Mouse (Mus musculus) embryonic facial prominence, embryonic 13.5 days (tissue): ENCODE measurements around the gene Srrm4. TPM values are rescaled to one million over a fixed set of nuclear protein-coding genes. Genes with fewer than 3 reads are reported as not detected.

Source experiments
- ATAC-seq: fragments of 200-750 bp; cut with Nextera tagmentation; 2 replicates; pipeline ENCODE4 v1.8.0; 2017; ENCODE audit warnings: low read depth; ENCODE audit not compliant: insufficient number of reproducible peaks, insufficient read depth, low FRiP score, low TSS enrichment
- H3K27ac ChIP-seq: fragments of 300-500 bp; sonication (generic); 2 replicates; pipeline ENCODE4 v1.5.1; 2015; ENCODE audit warnings: moderate library complexity, mild to moderate bottlenecking, inconsistent platforms
- H3K27me3 ChIP-seq: fragments of 300-500 bp; sonication (generic); 2 replicates; pipeline ENCODE4 v1.6.1; 2015; ENCODE audit warnings: mild to moderate bottlenecking, inconsistent platforms
- H3K36me3 ChIP-seq: fragments of 300-500 bp; sonication (generic); 2 replicates; pipeline ENCODE4 v1.6.1; 2015; ENCODE audit warnings: mild to moderate bottlenecking, inconsistent platforms
- H3K4me1 ChIP-seq: fragments of 300-500 bp; sonication (generic); 2 replicates; pipeline ENCODE4 v1.6.1; 2015; ENCODE audit warnings: inconsistent platforms
- H3K4me2 ChIP-seq: fragments of 300-500 bp; sonication (generic); 2 replicates; pipeline ENCODE4 v1.6.1; 2015; ENCODE audit warnings: moderate library complexity, mild to moderate bottlenecking, inconsistent platforms
- H3K4me3 ChIP-seq: fragments of 300-500 bp; sonication (generic); 2 replicates; pipeline ENCODE4 v1.5.1; 2015; ENCODE audit warnings: mild to moderate bottlenecking, inconsistent platforms
- H3K9ac ChIP-seq: fragments of 300-500 bp; sonication (generic); 2 replicates; pipeline ENCODE4 v1.6.1; 2015; ENCODE audit warnings: mild to moderate bottlenecking, inconsistent platforms
- H3K9me3 ChIP-seq: fragments of 300-500 bp; sonication (generic); 2 replicates; pipeline ENCODE4 v1.6.1; 2016; ENCODE audit warnings: inconsistent platforms
- WGBS: fragments of 180-500 bp; shearing (Covaris S2); methylation state at CpG from one replicate; pipeline ENCODE4 v1.1.7; 2015; ENCODE audit warnings: mixed read lengths; 5-methylcytosine and 5-hydroxymethylcytosine counted together
- polyA plus RNA-seq: library from polyadenylated mRNA; unstranded; fragments of >200 nt; fragmentation: Nextera tagmentation; extraction: Ambion mirVana; gene quantifications from 2 replicates; pipeline ENCODE4 v1.2.1, GENCODE M21; 2015

Gene Srrm4
- polyA plus RNA-seq, 1 experiment from 2014 or later = 0.51 TPM

DNA sequence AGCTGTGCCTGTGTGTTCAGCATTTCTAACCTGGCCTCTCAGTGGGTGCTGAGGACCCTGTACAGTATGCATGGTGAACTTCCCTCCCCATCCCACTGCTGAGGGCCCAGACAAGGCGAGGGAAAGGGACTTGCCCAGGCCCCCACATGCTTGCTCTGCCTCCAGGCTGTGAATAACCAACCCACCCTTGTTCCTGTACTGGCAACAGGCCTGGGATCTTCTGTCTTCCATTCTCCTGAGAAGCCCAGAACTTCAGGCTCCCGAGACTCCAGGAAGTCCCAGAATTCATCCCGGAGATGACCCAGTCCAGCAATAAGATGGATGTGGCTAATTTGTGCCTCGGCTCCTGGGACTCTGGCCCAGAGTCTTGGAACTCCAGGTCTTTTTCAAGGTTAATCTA lies 105.5 kb downstream of the Srrm4 start:
- no peak overlapping the region for H3K4me3 ChIP-seq
- no peak for ATAC-seq
- no peak overlapping the region for H3K27ac ChIP-seq
- H3K27me3 ChIP-seq = no peaks in the 10 kb centered on the region
- H3K36me3 ChIP-seq = no peaks in the 10 kb centered on the region
- peaks cover 12% of the 10 kb centered on the region; the same call in 1 of the 2 replicates for H3K4me1 ChIP-seq
- H3K4me2 ChIP-seq = no peak overlapping the region
- WGBS = 51% methylated on average over 4 of the region's 4 CpGs
- no peak overlapping the region for H3K9ac ChIP-seq
- H3K9me3 ChIP-seq = no peaks in the 10 kb centered on the region

DNA sequence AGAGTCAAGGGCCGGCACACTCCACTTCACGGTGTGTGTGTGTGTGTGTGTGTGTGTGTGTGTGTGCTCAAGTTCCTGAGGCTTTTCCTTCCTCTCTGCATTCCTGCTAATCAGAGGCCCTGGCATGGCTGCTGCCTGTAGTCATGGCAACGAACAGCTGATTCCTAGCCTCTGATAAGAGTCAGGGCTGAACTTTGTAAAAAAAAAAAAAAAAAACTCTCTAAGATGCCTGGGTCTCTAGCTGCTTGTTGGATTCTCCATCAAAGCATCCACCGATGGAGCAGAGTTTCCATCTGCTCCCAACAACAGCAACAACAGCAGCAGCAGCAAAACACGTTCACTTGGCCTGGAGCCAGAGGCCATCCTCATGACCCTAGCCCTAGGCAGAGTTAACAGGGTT lies 106.5 kb downstream of the Srrm4 start:
- Histone ChIP-seq H3K27ac (no peak overlapping the region), H3K9me3 (no peaks in the 10 kb centered on the region), H3K4me3 (no peak overlapping the region), H3K4me2 (no peak overlapping the region), H3K36me3 (no peaks in the 10 kb centered on the region), H3K9ac (no peak overlapping the region), H3K4me1 (peaks cover 12% of the 10 kb centered on the region; the same call in 1 of the 2 replicates), H3K27me3 (no peaks in the 10 kb centered on the region)
- 18% methylated on average over 5 of the region's 5 CpGs for WGBS
- ATAC-seq = no peak

DNA sequence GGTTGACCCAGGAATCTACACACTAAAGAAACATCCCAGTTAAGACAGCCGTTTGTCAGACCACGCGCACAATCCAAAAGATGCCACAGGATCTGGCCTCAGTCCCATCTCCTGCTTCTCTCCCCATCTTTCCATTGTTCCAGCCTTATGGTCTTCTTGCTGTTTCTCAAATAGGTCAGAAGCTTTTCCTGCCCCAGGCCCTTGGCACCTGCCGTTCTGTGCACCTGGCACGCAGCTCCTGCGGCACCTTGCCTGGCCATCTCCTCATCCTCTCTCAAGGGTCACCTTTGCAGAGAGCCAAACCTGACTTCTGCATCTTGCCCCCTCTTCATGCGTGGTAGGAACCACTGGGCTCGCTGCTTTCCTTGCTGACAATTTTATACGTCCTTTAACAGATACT lies 107.4 kb downstream of the Srrm4 start:
- Histone ChIP-seq H3K4me2 (no peak overlapping the region), H3K36me3 (no peaks in the 10 kb centered on the region), H3K9me3 (no peaks in the 10 kb centered on the region), H3K4me1 (peaks cover 12% of the 10 kb centered on the region; the same call in 1 of the 2 replicates), H3K27me3 (no peaks in the 10 kb centered on the region), H3K9ac (no peak overlapping the region), H3K4me3 (no peak overlapping the region), H3K27ac (no peak overlapping the region)
- ATAC-seq = no peak
- WGBS = 87% methylated on average over 9 of the region's 9 CpGs

DNA sequence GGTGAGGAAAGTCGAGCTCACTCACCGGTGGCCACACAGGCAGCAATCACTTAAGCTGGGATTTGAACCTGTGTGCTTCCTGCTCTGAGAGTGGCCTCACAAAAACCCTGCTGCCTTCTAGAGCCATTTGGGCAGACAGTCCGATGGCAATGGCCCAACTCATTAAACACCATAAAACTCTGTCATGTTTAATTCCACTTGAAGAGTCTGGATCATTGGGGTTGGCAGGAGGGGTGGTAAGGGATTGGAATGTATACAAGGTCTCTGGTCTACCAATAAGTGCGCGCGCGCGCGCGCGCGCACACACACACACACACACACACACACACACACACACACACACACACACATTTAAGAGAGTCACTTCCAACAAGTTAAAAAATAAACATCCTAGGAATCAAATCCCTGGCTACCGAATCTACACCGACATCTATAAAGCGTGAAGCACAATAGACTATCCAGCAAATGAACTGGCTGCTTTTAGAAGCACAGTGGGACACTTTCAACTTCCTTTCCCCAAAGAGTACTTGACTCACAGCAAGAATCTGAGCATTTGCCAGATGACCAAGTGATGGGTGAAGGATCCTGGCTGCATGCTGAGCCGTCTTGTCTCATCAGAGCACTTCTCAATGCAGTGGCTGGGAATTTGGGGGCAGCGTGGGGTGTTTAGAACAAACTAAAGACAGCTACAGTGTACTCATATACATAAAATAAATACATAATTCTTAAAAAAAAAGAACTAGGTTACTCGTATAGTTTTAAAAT lies 112.8 kb downstream of the Srrm4 start:
- H3K4me3 ChIP-seq = no peak overlapping the region
- ATAC-seq = no peak

DNA sequence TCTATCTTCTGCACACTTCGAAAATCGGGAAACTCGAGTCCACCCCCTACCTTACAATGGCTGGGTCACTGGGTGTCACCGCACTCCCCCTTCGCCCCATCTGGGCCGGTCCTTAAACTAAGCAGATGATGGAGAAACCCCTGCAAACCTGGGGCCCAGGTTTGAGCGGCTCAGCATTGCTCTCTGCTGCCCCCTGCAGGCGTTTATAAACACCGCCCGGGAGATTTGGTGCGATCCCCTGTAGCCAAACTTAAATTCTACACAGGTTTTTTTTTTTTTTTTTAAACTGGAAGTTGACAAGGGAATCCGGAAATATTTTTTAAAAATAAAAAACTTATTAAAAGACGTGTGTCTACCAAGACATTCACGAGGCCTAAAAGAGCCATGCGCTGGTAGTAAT lies 115.6 kb downstream of the Srrm4 start:
- Histone ChIP-seq H3K9me3 (no peaks in the 10 kb centered on the region), H3K27me3 (no peaks in the 10 kb centered on the region), H3K9ac (no peak overlapping the region), H3K4me1 (peaks cover 4% of the 10 kb centered on the region; the same call in 1 of the 2 replicates), H3K4me2 (no peak overlapping the region), H3K27ac (no peak overlapping the region), H3K4me3 (no peak overlapping the region), H3K36me3 (no peaks in the 10 kb centered on the region)
- WGBS = 11% methylated on average over 15 of the region's 15 CpGs
- ATAC-seq = no peak

More for the DNA sequence above, 112.8 kb downstream of the Srrm4 start:
- Histone ChIP-seq H3K27ac (no peak overlapping the region), H3K4me2 (no peak overlapping the region), H3K9me3 (no peaks in the 10 kb centered on the region), H3K27me3 (no peaks in the 10 kb centered on the region), H3K9ac (no peak overlapping the region), H3K36me3 (no peaks in the 10 kb centered on the region), H3K4me1 (peaks cover 4% of the 10 kb centered on the region; the same call in 1 of the 2 replicates)
- WGBS = 86% methylated on average over 17 of the region's 18 CpGs

DNA sequence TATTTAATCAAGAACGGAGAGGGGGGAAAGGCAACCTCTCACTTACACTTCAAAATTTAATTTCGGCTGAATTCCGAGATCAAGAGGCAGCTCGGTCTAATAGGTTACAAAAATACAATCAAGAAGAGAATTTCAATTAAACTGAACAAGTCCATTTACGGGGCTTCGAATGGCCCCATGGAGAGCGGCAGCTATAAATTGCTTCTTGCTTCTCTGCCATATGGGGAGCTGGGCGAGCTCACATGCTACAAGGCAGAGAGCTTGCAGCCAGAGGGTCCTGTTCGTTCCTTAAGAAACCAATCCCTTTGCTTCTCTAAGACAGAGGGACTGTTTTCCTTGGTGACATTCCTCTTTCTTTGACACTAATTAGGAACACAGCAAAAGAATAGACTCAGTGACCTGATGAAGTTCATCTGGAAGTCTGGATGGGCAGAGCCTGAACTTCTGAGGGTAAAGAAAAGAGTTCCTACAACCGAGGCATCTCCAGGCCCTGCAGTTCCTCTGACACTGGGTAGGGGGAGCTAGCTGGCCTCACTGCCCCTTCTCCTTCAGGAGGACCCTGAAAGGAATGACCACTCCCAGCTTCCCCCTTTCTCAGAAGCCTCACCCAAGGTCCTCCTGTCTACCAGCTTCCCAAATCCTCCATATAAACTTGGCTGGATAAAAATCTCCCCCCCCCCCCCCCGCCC lies 130.1 kb downstream of the Srrm4 start:
- Histone ChIP-seq H3K27ac (no peak overlapping the region), H3K4me2 (no peak overlapping the region), H3K27me3 (no peaks in the 10 kb centered on the region), H3K36me3 (no peaks in the 10 kb centered on the region), H3K4me1 (no peaks in the 10 kb centered on the region), H3K9me3 (no peaks in the 10 kb centered on the region), H3K9ac (no peak overlapping the region), H3K4me3 (no peak overlapping the region)
- WGBS = 47% methylated on average over 11 of the region's 11 CpGs
- no peak for ATAC-seq

DNA sequence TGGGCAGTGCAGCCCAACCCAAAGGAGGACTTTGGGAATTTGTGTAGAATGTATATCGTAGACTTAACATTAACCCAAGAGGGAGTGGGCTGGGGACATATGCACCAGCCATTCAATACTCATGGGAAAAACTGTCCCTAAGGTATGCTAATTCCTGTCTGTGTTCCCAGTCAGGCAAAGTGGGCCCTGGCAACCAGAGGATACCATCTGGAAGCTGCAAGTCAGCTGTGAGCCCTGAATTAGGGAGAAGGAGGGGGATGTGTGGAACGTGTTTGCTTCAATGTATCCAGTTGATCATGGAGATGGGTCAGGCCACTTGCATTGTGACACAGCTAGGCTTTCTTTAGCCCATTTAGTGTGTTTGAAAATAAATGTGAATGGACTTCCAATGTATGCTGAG lies 131.6 kb downstream of the Srrm4 start:
- WGBS = 73% methylated on average over 2 of the region's 2 CpGs

DNA sequence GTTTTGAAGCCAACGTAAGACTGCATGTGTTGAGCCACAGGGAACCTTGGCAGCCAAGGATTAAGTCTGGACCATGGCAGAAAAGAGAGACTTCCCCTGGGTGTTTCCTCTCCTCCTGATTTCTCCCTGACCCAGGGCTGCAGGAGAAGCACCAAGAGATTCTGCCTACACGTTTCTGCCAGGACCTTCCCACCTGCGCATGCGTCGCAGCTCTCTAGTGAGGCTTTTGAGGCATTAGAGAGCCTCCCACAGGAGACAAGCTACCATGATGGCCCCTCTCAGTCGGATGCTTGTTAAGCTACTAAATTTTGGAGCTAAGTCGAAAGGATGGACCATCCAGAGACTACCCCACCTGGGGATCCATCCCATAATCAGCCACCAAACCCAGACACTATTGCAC lies 133.8 kb downstream of the Srrm4 start:
- Histone ChIP-seq H3K36me3 (no peaks in the 10 kb centered on the region), H3K4me3 (no peak overlapping the region), H3K4me1 (0 out of 2 replicates have a peak, but pooled peaks cover 4% of the 10 kb centered on the region), H3K27me3 (no peaks in the 10 kb centered on the region), H3K9me3 (no peaks in the 10 kb centered on the region), H3K4me2 (no peak overlapping the region), H3K9ac (no peak overlapping the region), H3K27ac (no peak overlapping the region)
- 73% methylated on average over 7 of the region's 7 CpGs for WGBS
- ATAC-seq = no peak

More for the DNA sequence above, 131.6 kb downstream of the Srrm4 start:
- Histone ChIP-seq H3K27ac (no peak overlapping the region), H3K27me3 (no peaks in the 10 kb centered on the region), H3K36me3 (no peaks in the 10 kb centered on the region), H3K4me1 (no peaks in the 10 kb centered on the region), H3K9me3 (no peaks in the 10 kb centered on the region), H3K9ac (no peak overlapping the region), H3K4me3 (no peak overlapping the region), H3K4me2 (no peak overlapping the region)
- ATAC-seq = no peak

DNA sequence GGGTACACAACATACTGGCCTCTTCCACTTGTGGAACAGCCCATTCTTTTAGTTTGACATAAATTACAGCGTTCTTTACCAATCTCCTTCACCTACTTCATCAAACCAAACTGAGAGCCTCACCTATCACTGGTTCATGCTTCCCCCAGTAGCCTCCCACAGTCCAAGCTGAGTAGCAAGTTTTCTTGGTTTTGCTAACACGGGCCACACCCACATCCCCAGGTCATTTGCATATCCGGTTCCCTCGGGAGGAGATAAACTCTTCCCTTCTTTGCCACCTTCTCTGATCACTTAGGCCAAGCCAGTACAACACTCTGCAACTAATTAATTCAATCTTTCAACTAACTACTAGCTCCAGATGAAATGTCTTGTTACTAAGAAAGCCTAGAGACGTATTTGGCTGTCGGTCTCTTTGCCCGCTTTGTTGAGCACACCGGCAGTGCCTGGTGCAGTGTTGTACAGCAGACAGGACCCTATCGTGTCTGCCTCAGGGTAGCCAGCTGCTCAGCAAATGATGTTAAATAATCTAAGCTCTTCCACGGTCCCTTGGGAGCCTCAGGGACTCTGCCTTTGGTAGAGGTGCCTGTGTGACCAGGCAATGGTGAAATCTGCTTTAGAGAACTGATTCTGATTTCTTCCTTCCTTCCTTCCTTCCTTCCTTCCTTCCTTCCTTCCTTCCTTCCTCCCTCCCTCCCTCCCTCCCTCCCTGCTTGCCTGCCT lies 134.7 kb downstream of the Srrm4 start:
- 0 out of 2 replicates have a peak, but pooled peaks cover 4% of the 10 kb centered on the region for H3K4me1 ChIP-seq
- no peak overlapping the region for H3K4me3 ChIP-seq

DNA sequence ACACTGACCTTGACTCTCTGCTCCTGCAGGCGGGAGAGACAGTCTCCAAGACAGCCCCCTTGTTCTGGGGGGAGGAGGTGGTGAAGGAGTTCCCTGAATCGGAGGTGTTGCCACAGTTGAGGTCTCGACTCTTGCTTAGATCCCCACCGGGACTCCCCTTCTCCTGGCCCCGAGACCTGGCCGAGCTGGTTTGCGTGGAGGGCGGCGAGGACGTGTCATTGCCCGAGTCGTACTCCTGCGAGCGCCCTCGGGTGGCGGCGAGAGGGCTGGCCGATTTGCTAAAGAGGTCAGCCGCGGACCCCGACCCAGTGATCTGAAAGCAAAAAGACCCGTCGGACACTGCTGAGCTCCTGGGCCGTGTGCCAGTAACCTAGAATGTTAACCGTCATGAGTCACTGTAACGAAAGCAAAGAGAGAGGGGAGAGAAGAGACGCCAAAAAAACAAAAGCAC lies 138.2 kb downstream of the Srrm4 start:
- Histone ChIP-seq H3K4me3 (peak overlapping the region; percentile 38), H3K4me1 (peaks cover 12% of the 10 kb centered on the region; the same call in 1 of the 2 replicates), H3K36me3 (no peaks in the 10 kb centered on the region), H3K4me2 (peak overlapping the region; percentile 62), H3K27me3 (peaks cover 15% of the 10 kb centered on the region), H3K9ac (peak overlapping the region; percentile 63), H3K27ac (no peak overlapping the region), H3K9me3 (no peaks in the 10 kb centered on the region)
- no peak for ATAC-seq
- WGBS = 2% methylated on average over 26 of the region's 27 CpGs

More for the DNA sequence above, 134.7 kb downstream of the Srrm4 start:
- Histone ChIP-seq H3K9ac (no peak overlapping the region), H3K4me2 (peak overlapping the region; percentile 5; the same call in 1 of the 2 replicates), H3K27ac (no peak overlapping the region), H3K27me3 (no peaks in the 10 kb centered on the region), H3K9me3 (no peaks in the 10 kb centered on the region), H3K36me3 (no peaks in the 10 kb centered on the region)
- ATAC-seq = no peak
- WGBS = 21% methylated on average over 10 of the region's 10 CpGs

DNA sequence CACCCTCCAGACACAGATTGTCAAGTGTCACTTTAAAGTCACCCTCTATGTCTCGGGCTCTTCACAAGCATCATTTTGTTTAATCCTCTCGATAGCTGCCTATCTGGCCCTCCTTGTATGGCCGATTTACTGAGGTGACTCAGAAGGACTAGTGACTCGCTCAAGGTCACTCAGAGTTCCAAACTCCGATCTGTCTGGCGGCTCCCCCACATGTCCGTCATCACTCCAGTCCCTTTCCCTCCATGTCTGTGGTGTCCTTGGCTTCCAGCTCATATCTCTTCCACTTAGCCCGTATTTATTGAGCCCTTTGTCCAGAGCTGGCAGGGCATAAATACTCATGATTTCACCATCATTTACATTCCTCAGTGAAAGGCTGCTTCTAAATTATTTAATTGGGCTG lies 140.7 kb downstream of the Srrm4 start:
- no peak for ATAC-seq
- 84% methylated on average over 8 of the region's 8 CpGs for WGBS

More for the DNA sequence above, 140.7 kb downstream of the Srrm4 start:
- Histone ChIP-seq H3K4me2 (no peak overlapping the region), H3K9ac (no peak overlapping the region), H3K27ac (no peak overlapping the region), H3K36me3 (no peaks in the 10 kb centered on the region), H3K4me3 (no peak overlapping the region), H3K9me3 (no peaks in the 10 kb centered on the region), H3K27me3 (peaks cover 28% of the 10 kb centered on the region), H3K4me1 (peaks cover 27% of the 10 kb centered on the region)
